Mouse (Mus musculus) common myeloid progenitor, adult 5-6 weeks (primary cell): ENCODE measurements around the gene Gm17018. TPM values are rescaled to one million over a fixed set of nuclear protein-coding genes. Genes with fewer than 3 reads are reported as not detected.

Experiments
- ATAC-seq: replicated peaks from 2 replicates; pipeline ENCODE4 v1.8.0; 2016; ENCODE audit warnings: low read depth, mild to moderate bottlenecking, moderate TSS enrichment, inconsistent platforms; ENCODE audit not compliant: poor library complexity, severe bottlenecking
- total RNA-seq: library from RNA; stranded (forward); fragments of 200-1000, 187-1606 nt; gene quantifications from 2 replicates; pipeline ENCODE4 v1.2.3, GENCODE M21; 2017

Gene Gm17018
- total RNA-seq, 1 experiment from 2014 or later, result 27.9 TPM

DNA sequence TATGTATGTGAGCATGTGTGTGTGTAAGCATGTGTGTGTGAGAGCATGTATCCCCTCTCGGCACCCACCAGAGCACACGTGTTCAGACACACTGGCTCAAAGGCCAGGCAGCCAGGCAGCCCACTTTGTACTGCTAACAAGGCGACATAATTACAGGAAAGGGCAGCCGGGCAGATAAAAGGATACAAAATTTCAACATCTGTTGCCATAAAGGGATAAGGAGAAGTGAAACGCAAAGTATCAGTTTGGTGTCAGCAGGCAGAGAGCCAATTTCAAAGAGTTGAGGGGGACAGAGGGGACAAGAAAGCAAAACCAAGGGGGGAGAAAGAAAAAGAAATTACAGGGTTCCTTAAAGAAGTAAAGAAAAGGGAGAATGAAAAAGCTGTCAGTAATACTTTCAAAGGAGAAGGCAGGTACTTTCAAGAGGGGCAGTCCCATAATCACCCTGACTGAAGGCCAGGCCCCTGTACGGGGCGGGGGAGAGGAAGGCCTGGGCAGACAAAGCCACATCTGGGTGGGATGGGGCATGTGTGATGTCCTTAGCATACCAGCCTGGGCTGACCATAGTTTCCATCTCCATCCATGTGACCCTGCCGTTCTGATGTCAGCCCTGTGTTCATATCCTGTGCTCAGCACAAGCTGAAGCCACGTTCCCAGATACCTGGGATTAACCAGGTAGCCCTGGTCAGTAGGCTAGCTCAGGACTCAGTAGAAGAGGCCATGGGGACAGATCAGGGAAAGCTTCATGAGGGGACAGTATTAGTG lies 24.6 kb downstream of the Gm17018 start:
- peak; percentile 34 for ATAC-seq

DNA sequence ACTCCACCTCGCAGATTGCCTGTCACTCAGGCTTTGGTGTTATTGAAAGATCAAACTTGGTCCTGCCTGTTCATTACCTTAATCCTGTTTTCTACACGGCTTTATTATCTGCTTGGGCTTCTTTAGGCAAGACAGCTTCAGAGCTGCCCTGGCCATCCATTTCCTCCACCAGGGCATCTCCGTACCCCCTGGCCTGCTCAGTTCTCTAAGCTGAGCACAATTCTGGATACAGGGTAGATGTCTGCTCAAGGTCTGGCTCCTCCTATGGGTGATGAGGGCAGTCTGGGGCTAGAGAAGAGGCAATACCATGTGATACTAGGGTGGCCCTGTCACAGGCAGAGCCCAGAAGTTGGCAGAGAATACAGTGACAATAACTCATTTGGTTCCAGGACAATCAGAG lies 26.4 kb downstream of the Gm17018 start:
- ATAC-seq, result no peak

DNA sequence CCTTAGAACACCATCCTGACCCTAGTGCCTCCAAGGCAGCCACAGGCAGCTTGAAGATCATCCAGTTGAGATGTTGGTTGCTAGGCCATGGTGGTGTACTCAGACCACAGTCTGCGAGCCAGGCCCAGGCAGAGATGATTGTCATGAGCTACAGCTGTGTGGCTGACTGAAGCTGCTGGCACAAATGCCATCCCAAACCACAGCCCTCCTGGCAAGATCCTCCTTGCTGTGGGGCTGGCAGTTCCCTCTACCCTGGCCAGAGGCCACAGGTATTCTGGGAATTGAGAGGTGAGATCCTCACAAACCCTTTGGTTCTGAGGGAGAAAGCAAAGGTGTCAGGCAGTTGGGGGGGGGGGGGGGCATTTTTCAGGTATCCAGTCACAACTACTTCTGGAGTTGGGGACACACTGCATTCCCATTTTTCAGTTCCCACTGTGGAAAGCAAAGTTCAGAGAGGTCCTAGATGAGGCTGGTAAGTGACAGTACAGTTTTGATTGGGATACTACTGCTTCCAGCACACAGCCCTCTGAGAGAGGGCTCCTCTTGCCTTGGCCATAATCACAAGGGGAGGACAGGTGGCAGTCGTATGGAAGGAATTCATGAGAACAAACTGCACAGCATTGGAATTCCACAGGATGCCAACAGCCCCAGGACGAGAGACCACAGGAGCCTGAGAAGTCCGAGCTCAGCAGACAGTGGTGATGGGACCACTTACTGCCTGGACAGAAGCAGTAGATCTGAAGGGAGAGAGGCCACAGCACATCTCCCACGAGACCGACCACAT lies 27.3 kb downstream of the Gm17018 start:
- no peak for ATAC-seq

DNA sequence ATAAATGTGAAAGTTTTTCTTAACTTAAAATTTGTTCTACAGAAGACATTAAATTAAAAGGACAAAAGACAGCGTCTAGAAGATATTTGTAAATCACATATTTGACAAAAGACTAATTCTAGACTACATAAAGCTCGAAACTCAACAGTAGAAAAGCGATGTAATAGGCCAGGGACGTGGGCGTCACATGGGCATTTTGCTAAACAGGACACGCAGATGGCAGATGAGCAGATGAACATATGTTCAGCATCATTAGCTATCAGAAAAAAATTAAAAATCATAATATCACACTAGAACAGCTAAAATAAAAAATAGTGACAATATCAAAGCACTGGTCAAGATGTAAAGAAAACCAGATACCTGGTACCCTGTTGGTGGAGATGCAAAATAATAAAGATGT lies 29.3 kb downstream of the Gm17018 start:
- ATAC-seq, result no peak

DNA sequence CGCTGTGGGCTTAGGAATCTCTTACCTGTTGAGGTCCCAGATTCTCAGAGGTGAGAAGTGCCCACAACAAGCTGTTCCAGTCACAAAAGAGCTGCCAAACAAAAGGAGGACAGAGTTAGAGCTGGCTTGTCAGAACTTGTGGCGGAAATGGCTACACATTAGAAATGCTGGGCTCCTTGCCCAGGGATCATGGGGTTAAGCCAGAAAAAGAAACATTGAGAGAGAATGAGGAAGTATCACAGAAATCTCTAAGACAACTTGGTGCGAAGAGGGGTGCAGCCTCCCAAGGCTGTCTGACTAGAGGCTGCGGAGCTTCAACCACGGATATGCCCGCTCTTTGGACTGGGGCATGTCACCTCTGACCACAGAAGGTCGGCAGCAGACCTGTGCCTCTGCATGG lies 31.3 kb downstream of the Gm17018 start:
- ATAC-seq, result peak; percentile 98

DNA sequence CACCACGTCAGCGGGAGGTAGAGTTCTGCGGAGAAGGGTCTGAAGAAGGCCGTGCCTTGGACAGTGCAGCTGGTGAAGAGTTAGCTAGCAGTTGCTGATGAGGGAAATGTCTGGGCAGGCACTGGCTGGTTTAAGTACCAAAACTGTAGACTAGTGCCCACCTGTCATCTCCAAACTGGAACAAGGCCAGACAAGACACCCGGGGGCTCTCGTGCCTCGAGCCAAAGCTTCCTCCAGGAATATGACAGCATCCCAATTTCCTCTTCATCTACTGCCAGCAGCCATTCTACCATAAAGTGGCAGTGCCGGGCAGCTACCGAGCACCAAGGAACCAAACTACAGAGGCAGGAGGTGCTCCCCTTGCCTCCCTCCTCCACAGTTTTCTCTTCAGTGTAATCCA lies 32.5 kb downstream of the Gm17018 start:
- ATAC-seq, result no peak

DNA sequence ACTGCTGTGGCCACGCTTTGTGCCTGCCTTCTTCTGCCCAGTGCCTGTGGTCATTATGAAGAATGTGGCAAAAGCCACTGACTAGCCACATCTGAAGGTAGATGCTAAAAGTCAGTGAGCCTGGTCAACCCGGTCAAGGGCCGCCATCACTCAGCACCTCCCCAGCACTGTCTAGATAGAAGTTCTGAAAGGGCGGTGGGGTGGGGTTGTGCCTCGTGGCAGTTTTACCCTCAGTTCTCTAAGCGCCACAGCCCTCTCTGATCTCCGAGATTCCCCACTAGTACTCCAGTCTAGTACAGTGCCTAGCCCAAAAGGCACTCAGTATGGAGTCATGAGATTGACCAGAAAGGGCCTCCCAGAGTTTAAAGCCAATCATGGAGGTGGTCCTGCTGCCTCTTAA lies 33.7 kb downstream of the Gm17018 start:
- no peak for ATAC-seq

DNA sequence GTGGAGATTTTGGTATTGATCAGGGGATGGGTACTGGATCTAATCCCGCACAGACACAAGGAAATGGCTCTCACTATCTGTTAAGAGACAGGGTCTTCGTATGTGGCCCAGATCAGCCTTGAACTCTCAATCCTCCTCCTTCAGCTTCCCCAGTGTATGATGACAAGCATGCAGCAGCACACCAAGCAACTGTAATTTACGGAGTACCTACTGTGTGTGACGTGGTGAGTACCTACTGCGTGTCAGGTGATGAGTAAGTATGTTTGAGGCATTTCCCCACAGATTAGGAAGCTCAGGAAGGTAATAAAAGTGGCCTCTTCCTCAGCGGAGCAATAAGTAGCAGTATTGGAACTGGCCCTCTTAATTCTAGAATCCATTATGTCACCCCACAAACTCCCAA lies 35.1 kb downstream of the Gm17018 start:
- no peak for ATAC-seq

DNA sequence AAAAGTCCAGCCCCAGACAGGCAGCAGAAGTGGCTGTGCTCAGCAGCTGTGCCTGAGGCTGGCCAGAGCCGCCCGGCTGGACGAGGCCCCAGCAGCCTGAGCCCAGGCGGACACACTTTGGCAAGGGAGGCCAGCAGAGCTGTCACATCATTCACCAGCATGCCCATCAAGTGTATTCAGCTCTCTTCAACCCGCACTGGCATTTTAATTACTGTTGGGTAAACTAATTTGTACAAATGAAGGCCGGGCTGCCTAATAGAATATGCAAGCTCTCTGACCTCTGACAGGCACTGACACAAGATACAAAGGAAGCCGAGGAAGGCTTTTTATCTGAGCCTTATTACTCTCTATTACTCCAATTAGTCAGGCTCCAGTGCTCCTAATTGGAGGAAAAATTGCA lies 35.6 kb downstream of the Gm17018 start:
- no peak for ATAC-seq

DNA sequence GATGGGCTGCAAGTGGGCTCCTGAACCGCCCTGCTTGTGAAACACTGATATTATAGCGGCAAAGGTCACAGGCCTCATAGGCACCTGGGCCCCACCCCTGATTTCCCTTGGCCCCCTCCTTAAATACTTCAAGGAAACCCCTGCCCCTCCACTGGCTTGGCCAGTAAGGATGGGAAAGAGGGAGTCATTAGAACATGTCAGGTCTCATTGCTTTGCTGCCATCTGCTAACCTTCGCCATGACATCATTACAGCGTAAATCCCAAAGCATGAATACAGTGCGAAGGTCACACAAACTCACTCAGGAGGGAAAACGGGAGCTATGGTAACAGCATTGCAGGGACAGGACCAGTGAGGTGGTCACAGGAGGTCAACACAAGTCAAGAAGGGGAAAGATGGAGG lies 36.0 kb downstream of the Gm17018 start:
- no peak for ATAC-seq

DNA sequence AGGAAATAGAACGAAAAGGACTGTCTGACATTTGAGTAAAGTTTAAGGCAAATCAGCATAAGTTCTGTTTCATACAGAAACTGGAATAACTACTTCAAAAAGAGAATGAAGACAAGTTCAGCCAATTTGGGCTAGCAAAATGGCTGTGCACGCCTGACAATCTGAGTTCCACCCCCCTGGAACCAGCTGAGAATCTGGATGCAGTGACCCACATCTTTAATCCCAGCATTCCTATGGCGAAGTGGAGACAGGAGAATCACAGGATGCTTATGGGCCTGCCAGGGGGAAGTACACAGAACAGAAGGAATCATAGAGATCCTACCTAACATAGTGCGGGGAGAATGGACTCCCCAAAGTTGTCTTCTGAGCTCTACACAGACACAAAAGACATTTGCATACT lies 36.7 kb downstream of the Gm17018 start:
- no peak for ATAC-seq

DNA sequence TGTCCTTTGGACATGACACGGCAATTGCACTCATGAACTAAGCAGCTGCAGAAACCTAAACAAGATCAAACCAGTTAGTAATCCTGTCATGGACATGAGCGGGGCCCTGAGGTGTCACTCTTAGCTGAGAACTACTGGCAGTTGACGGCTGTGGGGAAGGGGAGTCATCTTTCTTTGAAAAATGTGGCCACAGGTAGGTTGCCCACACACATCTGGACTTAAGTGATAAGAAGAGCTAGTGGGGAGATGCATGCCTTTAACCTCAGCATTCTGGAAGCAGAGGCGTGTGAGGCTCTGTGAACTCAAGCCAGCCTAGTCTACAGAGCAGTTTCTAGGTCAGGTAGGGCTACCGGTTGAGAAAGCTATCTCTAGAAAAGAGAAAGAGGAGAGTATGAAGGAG lies 42.2 kb downstream of the Gm17018 start:
- ATAC-seq, result peak; percentile 84

DNA sequence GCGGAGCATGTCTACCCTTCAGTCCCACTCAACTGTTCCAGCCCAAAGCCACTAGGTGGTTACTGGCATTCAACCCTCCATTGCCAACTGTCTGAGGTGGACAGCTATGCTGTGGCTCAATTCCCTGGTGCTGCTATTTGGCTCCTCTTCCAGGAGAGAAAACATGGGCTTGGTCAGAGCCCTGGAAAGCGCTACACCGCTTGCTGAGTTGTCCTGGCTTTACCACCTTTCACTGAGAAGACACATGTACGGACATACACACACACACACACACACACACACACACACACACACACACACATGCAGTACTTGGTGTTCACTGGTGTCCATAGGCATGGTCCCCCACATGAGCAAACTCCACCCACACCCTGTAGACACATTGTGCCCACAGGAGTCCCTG lies 46.3 kb downstream of the Gm17018 start:
- no peak for ATAC-seq

DNA sequence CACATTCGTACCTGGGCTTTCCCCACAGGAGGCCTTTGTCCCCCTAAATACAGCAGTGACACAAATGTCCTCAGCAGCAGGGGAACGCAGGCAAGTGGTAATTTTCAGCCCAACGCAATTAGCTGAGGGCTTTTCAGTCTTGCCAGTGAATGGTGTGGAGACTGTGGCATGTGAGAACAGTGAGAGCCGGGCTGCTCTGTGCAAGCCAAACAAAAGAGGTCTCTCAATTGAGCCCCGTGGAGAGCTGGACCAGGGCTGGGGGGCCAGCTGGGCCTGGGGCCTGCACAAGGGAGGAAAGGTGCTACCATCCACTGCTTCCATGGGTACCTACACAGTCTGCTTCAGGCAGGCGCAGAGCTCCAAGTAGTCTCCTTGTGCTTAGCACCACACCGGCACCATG lies 47.1 kb downstream of the Gm17018 start:
- ATAC-seq, result no peak

DNA sequence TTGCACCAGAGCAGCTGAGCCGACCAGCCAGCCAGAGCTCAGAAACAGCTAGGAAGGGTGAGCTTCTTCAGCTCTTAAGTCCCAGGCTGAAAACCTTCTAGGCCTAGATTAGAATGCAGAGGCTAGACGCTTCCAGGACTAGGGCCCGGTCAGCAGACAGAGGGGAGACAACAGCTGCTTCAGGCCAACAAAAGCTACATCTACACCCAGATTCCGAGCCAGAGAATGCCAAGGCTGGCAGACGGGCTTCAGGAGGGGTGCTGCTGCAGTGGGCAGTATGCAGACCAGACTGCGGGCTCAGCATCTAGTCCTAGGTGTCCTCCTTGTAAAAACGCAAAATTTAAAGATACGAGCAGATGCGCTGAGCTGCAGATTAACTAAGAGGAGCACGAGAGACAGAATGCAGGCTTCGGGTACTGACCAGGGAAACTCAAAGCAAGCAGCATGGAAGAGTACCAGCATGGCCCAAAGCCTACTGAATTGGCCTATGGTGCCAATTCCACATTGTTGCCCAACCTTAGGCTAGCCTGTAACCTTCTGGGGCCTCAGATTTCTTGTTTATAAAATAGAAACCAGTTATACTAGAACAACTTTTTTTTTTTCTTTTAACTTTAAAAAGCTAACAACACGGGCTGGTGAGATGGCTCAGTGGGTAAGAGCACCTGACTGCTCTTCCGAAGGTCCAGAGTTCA lies 48.4 kb downstream of the Gm17018 start:
- ATAC-seq, result no peak

DNA sequence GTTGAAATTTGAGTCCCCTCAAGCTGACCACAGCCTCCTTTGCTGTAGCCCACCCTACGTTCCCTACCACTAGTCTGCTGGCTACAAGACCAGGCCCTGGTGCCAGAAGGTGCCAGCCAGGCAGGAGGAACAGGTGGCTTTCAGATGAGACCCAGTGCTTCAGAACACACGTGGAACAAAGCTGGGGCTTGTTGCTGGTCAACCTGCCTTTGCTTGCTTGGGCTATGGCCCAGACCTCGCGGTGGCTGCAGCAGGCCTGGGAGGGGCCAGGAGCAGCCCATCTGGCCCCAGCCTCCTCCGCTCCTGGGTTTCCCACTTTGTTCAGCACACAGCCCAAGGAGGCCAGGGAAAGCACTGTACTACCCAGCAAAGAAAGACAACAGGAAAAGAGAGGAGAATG lies 50.4 kb downstream of the Gm17018 start:
- no peak for ATAC-seq

DNA sequence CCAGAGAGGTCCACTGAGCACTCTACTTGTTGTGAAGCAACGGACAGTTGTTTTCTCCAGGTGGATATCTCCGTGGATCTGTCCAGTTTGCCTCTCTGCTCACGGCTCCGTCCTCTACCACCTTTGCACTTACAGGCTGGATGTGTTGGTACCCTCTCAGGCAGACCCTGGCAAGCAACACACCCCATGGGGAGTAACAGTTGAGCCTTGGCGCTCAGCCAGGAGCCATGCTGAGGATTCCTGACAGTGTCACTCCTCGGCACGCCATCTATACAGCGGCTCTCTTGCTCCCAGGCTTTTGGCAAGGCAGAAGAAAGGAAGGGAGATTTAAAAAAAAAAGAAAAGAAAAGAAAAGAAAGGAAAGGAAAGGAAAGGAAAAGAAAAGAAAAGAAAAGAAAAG lies 54.0 kb downstream of the Gm17018 start:
- no peak for ATAC-seq

DNA sequence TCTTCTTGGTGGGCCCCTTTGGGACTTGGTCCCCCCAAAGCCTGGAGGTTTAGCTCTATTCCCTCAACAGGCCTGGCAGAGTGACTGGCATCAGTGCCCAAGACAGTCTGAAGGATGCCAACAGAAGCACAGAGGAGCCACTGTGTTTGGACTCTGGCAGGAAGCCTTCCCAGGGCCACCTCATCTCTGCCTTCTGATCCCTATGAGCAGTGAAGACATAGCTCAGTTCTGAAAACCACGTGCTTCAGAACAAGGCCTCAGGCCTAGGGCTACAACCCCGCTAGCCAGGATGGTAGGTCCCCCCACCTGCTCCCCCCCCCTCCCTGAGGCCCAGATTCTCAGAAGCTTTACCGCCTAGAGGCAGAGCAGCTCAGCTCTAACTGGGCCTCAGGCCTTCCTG lies 54.5 kb downstream of the Gm17018 start:
- ATAC-seq, result no peak

DNA sequence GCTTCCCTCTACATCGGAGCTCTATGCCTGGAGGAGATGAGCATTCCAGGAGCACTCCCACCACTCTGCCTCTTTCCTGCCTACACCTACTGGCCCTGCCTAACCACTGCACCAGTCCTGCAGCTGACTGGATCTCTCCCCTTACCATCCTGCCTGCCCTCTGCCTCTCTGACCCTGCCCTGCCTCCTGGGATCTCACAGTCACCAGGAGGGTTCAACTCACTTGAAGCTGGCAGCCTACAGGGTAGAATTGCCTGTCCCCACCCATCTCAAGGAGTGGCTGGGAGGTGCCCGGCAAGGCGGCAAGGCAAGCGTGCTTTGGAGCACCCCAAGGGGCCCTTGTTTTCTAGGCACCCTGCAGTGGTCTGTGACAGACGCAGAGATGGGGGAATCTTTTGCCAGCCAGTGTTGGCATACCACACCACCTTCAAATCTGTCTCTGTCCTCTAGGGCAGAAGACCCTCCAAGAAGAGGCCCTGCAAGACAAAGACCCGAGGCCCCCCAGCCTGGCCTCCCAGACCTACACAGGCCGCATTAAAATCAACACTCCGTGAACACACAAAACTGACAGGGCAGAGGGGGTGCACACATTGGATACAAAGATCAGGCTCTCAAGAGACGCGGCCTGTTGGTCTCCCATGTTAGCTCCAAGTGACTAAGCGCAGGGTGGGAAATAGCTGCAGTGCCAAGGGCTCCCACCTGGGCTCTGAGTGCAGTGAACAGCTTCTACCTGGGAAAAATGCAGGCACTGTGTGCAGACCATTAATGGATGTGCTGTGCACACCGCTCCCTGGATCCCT lies 55.2 kb downstream of the Gm17018 start:
- ATAC-seq, result no peak

DNA sequence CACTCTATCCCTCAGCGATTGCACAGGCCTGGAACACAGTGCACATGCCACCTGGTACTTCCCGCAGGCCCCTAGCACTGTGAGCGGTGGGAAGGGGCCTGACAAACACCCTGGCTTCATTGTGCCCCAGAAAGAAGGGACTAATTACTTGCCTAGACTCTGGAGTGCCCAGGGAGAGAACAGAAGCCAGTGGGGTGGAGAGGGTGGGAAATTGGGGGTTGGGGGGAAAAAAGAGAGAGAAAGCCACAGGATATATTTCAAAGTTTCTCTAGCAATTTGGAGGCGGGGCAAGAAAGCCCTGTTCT lies 55.8 kb downstream of the Gm17018 start:
- no peak for ATAC-seq

DNA sequence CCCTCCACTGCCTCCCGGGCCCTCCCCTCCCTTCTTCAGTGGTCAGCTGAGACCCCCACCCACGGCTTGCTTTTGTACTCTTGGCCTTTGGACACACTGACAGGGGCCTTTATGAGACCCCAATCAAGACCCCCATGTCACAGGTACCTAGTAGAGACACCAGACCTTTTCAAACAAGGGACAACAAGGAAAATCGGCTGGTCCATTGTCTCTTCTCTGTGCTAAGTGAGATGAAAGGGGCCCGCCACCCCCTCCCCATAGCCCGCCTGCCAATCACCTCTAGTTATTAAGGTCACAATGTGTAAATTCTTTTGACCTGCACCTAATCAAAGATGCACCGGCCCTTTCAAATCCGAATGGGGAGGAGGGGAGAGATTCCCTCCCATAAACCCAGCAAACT lies 56.3 kb downstream of the Gm17018 start:
- no peak for ATAC-seq
